Mouse (Mus musculus) limb, embryonic 15.5 days (tissue): ENCODE measurements at regions not wholly inside any gene's neighbourhood (a gene's known extent, or its start where the extent isn't known, plus 50 kb on each side); places are given as distances from the start of the nearest gene placed in this dataset.

Source experiments
- ATAC-seq: fragments of 200-750 bp; cut with Nextera tagmentation; 2 replicates; pipeline ENCODE4 v1.8.0; 2017; ENCODE audit warnings: low read depth, moderate TSS enrichment; ENCODE audit not compliant: insufficient number of reproducible peaks, low FRiP score, low TSS enrichment
- H3K27ac ChIP-seq: fragments of 300-500 bp; sonication (generic); 2 replicates; pipeline ENCODE4 v1.5.1; 2015; ENCODE audit warnings: moderate library complexity, mild to moderate bottlenecking, inconsistent platforms
- H3K27me3 ChIP-seq: fragments of 300-500 bp; sonication (generic); 2 replicates; pipeline ENCODE4 v1.6.1; 2015; ENCODE audit warnings: inconsistent platforms
- H3K36me3 ChIP-seq: fragments of 300-500 bp; sonication (generic); 2 replicates; pipeline ENCODE4 v1.6.1; 2015; ENCODE audit warnings: inconsistent platforms
- H3K4me1 ChIP-seq: fragments of 300-500 bp; sonication (generic); 2 replicates; pipeline ENCODE4 v1.6.1; 2015; ENCODE audit warnings: inconsistent platforms
- H3K4me2 ChIP-seq: fragments of 300-500 bp; sonication (generic); 2 replicates; pipeline ENCODE4 v1.6.1; 2015; ENCODE audit warnings: mild to moderate bottlenecking, inconsistent platforms
- H3K4me3 ChIP-seq: fragments of 300-500 bp; sonication (generic); 2 replicates; pipeline ENCODE4 v1.5.1; 2015; ENCODE audit warnings: mild to moderate bottlenecking, inconsistent platforms
- H3K9ac ChIP-seq: fragments of 300-500 bp; sonication (generic); 2 replicates; pipeline ENCODE4 v1.6.1; 2015; ENCODE audit warnings: inconsistent platforms
- H3K9me3 ChIP-seq: fragments of 300-500 bp; sonication (generic); 2 replicates; pipeline ENCODE4 v1.6.1; 2016; ENCODE audit warnings: inconsistent platforms
- WGBS: fragments of 180-500 bp; shearing (Covaris S2); methylation state at CpG from one replicate; pipeline ENCODE4 v1.1.7; 2015; 5-methylcytosine and 5-hydroxymethylcytosine counted together

DNA sequence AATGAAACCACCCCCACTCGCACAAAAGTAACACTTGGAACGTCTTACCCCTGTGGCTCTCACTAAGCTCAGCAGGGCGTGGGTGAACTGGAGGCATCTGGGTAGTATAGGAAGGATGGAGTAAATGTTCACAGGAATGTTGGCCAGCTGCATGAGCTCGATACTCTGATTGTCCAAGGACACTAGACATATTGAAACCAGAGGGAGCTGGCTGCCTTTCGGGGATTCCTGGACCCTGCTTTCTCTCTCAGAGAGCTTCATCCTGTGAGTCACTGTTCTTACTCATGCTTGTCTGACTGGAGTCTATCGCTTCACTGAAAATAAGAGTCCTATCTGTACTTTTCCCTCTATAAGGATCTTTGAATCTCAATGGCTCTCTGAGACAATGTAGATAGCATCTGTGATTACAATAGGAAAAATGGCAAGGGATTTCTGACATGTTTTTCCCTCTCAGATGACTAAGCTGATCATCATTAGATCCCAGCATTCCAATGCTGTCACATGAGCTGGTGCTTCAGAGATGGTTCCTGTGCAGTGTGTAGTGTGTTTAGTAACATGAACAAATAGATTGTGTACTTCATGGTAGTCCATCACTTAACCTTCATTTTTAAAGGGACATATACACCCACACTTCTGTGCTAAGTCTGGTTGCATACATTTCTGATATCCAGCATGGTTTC is 485.2 kb upstream of the Fam92a start:
- Histone ChIP-seq H3K27me3 (no peaks in the 10 kb centered on the region), H3K4me2 (no peak overlapping the region), H3K9ac (no peak overlapping the region), H3K9me3 (no peaks in the 10 kb centered on the region), H3K4me3 (no peak overlapping the region), H3K36me3 (no peaks in the 10 kb centered on the region), H3K4me1 (peaks cover 15% of the 10 kb centered on the region; the same call in 1 of the 2 replicates), H3K27ac (no peak overlapping the region)
- no peak for ATAC-seq
- 51% methylated on average over 6 of the region's 6 CpGs for WGBS

DNA sequence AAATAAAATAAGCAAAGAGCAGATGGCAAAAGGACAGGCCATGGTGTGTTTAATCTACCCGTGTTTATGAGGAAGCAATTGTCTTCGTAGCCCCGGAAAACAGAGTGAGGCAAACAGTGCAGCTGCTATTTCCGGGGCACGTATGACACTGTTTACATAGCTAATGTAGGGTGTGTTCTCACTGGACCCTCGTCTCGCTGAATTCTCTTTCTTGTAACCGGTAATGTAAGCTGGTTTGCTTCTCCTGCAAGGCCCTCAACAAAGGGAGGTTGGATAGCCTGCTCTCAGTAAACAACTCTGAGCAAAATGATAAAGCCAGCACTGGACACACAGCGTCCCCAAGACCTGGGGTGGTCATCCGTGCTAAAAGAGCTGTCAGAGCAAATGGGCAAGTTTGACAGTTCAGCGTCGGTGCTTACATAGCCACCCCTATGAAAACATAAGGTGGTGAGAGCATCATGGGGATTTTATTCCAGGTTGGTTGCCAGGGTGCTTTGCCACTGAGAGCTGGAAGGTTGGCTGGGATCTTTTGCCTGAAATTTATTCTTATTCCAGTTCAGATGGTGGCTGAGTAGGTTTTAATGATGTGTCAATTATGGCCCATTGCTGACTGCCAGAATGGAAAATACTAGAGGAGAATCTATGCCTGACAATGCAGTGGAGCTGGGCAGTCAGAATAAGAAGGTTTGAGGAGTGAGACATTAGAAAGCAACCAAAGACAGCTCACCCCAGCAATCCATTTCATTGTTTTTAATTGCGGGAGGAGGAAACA is 483.8 kb upstream of the Fam92a start:
- H3K4me2 ChIP-seq: no peak overlapping the region
- 44% methylated on average over 13 of the region's 13 CpGs for WGBS
- no peaks in the 10 kb centered on the region for H3K36me3 ChIP-seq
- H3K4me3 ChIP-seq: no peak overlapping the region
- H3K9me3 ChIP-seq: no peaks in the 10 kb centered on the region
- H3K27ac ChIP-seq: no peak overlapping the region
- no peak overlapping the region for H3K9ac ChIP-seq
- no peak for ATAC-seq
- peaks cover 15% of the 10 kb centered on the region; the same call in 1 of the 2 replicates for H3K4me1 ChIP-seq
- no peaks in the 10 kb centered on the region for H3K27me3 ChIP-seq

DNA sequence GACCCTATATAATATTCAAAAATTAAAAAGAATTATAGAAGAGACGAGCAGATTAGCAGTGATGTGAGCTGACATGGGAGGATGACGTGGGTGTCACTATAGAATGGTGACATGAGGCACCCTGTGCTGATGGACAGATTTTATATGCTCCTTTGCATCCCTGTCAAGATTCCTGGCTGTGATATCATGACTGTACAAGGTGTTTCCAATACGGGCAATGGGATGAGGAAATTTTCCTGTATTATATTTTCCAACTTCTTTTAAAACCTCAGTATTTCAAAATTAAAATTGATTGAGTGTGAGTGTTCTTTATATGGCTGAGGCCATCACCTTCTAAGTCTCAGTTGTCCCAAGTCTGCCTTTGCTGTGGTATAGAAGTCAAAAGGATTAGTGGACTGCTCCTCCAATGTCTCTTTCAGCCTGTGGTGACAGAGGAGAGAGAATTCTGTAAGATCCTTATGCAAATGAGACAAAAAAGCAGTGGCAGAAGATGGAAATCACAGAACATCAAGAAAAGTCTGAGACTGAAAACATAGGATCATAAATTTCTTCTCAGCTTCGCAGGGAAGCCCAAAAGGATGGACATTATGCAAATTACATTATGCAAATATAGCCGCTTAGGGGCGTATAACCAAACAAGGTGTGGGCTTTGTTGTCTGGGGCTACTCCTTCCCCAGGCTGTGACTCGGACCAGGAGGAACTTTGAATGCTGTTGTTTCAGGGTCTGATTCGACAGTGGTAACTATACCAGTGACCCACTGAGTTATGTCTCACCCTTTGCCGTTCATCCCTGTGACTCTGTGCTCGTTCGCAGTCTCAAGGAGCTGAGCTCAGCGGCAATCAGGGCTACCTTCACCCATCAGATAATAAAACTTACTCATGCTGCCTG is 483.0 kb upstream of the Fam92a start:
- no peaks in the 10 kb centered on the region for H3K27me3 ChIP-seq
- no peak overlapping the region for H3K27ac ChIP-seq
- no peaks in the 10 kb centered on the region for H3K36me3 ChIP-seq
- H3K4me1 ChIP-seq: peaks cover 15% of the 10 kb centered on the region; the same call in 1 of the 2 replicates
- WGBS: 55% methylated on average over 12 of the region's 12 CpGs
- H3K4me3 ChIP-seq: no peak overlapping the region
- ATAC-seq: no peak
- H3K4me2 ChIP-seq: no peak overlapping the region
- H3K9ac ChIP-seq: no peak overlapping the region
- H3K9me3 ChIP-seq: no peaks in the 10 kb centered on the region

DNA sequence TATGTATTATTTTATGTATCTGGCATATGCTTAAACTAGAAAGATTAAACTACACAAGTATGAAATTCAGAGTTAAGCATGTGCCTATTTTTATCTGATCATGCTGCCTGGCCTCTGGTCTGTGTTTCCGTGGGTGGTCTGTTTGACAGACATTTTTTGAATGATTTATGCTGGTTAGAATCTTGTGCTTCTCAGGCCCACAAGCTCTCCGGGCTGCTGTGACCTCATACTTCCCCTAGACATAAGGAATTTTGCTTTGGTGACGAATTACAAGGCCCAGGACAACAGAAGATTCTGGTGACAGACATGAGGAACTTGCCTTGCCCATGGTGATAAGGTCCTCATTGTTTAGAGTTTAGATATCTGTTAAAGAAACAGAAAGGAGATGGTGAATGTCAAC is 475.9 kb upstream of the Fam92a start:
- Histone ChIP-seq H3K27me3 (no peaks in the 10 kb centered on the region), H3K27ac (no peak overlapping the region), H3K4me1 (no peaks in the 10 kb centered on the region), H3K9me3 (no peaks in the 10 kb centered on the region), H3K9ac (no peak overlapping the region), H3K4me2 (no peak overlapping the region), H3K4me3 (no peak overlapping the region), H3K36me3 (no peaks in the 10 kb centered on the region)
- WGBS: 40% methylated on average over 3 of the region's 3 CpGs
- ATAC-seq: no peak

DNA sequence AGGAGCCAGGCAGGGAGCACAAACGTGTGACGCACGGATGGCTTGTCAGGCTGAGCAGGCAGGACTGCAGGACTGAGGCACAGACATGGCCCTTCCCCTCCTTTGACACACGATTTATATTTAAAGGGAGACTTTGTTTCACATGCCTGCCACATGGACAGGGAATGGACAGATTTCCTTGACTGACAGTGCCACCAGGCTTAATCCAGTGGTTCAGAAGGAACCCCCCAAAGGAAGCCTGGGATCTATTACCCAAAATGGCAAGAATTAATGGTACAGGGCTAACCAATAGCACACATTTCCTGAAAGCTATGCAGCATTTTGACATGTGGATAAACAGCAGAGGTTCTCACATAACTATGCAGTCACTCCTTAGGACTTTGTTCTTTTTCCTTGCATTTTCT is 470.7 kb upstream of the Fam92a start:
- Histone ChIP-seq H3K4me3 (no peak overlapping the region), H3K4me2 (no peak overlapping the region), H3K27ac (no peak overlapping the region), H3K9me3 (no peaks in the 10 kb centered on the region), H3K36me3 (no peaks in the 10 kb centered on the region), H3K27me3 (no peaks in the 10 kb centered on the region), H3K9ac (no peak overlapping the region), H3K4me1 (no peaks in the 10 kb centered on the region)
- WGBS: 25% methylated on average over 4 of the region's 4 CpGs
- ATAC-seq: no peak

DNA sequence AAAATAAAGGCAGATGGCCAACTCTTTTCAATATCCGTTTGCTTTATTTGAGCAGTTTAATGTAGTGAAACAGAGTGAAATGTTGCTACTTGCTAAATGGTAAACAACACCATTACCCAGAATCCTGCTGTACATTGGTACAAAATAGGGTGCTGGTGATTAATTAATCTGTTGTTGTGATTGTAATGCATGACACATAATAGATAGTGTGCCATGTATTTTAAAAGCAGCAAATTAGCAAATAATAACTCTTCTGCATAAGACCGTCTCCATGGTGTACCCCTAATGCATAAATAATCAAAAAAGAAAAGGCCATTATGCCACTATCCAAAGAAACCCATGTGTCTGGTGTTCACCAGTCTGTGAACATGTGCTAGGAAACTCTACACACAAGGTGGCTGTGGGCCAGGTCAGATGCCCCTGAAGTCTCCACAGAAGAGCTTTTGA is 457.6 kb upstream of the Fam92a start:
- ATAC-seq: no peak

DNA sequence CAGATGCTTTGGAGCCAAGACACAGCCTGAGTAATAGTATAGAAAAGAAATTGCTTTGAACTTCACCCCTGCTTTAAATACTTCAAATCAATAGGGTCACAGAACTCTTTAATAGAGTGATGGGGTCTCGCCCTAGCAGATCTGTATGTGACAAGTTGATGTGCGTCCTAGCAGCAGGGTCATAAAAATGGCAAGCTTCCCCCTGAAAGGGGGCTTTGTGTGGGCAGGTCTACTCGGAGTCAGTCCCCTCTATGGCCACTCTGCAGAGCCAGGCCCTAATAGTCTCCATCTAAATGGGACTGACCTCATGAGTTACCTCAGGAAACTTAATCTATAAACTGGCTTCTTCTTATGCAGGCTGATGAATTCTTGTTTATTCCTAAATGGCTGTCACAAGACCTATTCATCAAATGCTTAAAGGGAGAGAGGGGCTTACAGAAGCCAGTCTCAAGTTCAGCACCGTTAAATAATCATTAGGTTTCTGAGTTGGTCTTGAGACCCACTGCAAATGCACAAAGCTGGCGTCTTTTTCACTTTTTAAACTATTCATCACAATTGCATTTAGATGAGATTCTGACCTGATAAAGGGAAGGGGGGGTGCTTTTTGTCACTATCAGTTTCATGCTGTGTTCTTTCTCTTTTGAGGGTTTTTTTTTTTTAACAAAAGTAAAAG is 457.0 kb upstream of the Fam92a start:
- Histone ChIP-seq H3K4me3 (no peak overlapping the region), H3K4me1 (no peaks in the 10 kb centered on the region), H3K27me3 (no peaks in the 10 kb centered on the region), H3K27ac (no peak overlapping the region), H3K4me2 (no peak overlapping the region), H3K9me3 (no peaks in the 10 kb centered on the region), H3K36me3 (no peaks in the 10 kb centered on the region), H3K9ac (no peak overlapping the region)
- ATAC-seq: no peak
- 41% methylated on average over 5 of the region's 5 CpGs for WGBS

More for the DNA sequence above, 457.6 kb upstream of the Fam92a start:
- H3K4me3 ChIP-seq: no peak overlapping the region
- no peaks in the 10 kb centered on the region for H3K27me3 ChIP-seq
- no peak overlapping the region for H3K27ac ChIP-seq
- WGBS: 81% methylated on average over 2 of the region's 2 CpGs
- no peaks in the 10 kb centered on the region for H3K36me3 ChIP-seq
- no peaks in the 10 kb centered on the region for H3K9me3 ChIP-seq
- H3K4me1 ChIP-seq: no peaks in the 10 kb centered on the region
- no peak overlapping the region for H3K4me2 ChIP-seq
- no peak overlapping the region for H3K9ac ChIP-seq

DNA sequence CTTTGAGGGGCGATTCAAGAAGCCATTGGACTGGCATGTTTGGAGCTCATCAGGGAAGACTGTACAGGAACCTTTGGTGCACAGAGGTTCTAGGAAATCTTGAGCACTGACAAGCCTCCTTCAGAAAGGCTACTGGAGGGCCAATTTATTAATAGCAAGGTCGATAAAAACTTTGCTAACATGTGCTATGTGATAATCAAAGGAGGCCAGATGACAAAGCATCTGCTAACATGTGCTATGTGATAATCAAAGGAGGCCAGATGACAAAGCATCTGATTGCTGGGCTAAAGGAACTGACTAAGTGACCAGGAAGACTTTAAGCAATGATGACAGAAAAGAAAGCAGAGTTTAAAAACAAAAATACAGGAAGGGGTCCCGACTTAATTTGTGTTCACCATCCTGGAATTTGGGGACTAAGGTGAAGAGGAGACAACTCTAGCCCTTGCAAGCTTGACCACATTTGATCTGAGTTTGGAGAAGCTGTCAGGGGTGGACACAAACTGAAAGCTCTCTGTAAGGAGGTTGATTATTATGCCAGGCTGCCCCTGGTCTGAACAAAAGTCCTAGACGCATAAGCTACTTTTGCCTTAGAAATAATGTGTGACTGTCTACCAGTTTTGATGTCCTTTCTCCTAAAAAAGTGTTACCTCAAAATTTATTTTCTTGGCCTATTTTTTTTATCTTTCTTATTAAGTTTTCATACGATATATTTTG is 455.5 kb upstream of the Fam92a start:
- Histone ChIP-seq H3K9me3 (no peaks in the 10 kb centered on the region), H3K27me3 (no peaks in the 10 kb centered on the region), H3K4me3 (no peak overlapping the region), H3K9ac (no peak overlapping the region), H3K36me3 (no peaks in the 10 kb centered on the region), H3K27ac (no peak overlapping the region), H3K4me1 (no peaks in the 10 kb centered on the region), H3K4me2 (no peak overlapping the region)
- no peak for ATAC-seq
- WGBS: 78% methylated on average over 5 of the region's 5 CpGs

DNA sequence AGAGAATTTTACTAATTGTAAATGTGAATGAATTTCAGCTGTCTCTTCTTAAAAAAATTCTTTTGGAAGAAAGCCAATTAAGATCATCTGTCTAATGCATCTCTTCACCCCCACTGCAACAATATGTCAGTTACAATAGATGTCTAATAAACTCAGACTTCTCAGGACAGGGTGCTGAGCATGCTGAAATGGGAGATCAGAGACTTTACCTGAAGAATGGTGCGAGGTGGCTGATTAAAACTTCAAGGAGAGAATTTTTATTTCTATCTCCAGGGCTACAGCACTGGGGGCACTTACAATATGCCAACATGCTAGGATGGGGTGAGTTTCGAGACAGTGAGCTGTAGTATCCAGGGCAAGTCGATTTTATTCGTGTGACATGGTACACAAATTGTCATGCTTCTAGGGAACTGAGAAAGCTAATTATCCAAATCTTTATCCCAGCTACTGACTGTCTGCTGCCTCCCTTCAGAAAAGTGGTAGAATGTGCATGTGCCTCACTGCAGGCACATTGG is 449.0 kb upstream of the Fam92a start:
- H3K4me1 ChIP-seq: no peaks in the 10 kb centered on the region
- H3K9me3 ChIP-seq: no peaks in the 10 kb centered on the region
- H3K4me3 ChIP-seq: no peak overlapping the region
- 74% methylated on average over 4 of the region's 4 CpGs for WGBS
- no peak overlapping the region for H3K9ac ChIP-seq
- H3K36me3 ChIP-seq: no peaks in the 10 kb centered on the region
- H3K27ac ChIP-seq: no peak overlapping the region
- no peak overlapping the region for H3K4me2 ChIP-seq
- ATAC-seq: no peak
- H3K27me3 ChIP-seq: no peaks in the 10 kb centered on the region

DNA sequence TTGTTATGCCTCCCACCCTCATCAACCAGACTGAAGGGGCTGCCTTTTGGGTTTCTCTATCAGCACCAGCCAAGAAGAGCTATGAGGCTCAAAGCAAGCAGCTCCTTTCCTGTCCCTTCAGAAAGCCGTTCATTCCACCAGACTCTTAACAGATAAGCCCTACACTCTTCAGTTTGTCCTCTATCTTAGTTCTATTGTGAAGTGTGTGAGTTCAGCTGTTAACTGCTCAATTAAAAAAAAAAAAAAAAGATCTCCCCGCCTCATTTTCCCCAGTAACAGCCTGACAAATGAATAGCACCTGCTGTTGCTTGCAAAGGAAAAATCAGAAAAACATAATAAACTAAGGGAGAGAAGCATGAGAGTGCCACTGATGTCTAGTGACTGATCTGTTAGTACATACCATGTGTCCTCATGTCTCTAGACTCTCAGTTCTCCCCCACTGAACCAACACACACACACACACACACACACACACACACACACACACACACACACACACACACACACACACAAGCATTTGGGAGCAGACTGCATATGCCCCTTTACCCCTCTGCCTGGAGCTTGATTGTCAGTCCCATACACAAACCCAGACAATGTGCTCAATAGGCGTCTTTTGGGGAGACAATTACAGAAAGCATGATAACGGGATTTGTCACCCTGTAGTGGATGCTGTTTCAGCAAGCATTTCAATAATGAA is 448.4 kb upstream of the Fam92a start:
- H3K9me3 ChIP-seq: no peaks in the 10 kb centered on the region
- no peak overlapping the region for H3K4me2 ChIP-seq
- no peaks in the 10 kb centered on the region for H3K36me3 ChIP-seq
- no peak overlapping the region for H3K4me3 ChIP-seq
- no peaks in the 10 kb centered on the region for H3K4me1 ChIP-seq
- no peak overlapping the region for H3K27ac ChIP-seq
- H3K9ac ChIP-seq: no peak overlapping the region
- WGBS: 60% methylated on average over 4 of the region's 4 CpGs
- no peak for ATAC-seq
- H3K27me3 ChIP-seq: no peaks in the 10 kb centered on the region
